Mouse (Mus musculus): ENCODE results near the gene Fndc4.

Fndc4 gene

DNA sequence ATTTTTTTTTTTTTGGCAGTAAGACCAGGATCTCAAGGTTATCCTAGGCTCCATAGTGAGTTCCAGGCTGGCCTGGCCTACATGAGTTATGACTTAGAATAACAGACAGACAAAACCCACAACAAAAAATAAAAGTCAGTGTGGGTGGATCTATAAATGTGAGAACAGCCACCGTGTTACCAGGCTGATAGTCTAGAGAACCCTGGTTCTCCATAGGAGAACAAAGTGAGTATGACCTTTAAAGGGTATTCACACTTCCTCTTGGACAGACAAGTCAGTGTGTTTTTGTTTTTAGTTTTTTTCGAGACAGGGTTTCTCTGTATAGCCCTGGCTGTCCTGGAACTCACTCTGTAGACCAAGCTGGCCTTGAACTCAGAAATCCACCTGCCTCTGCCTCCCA lies 39.9 kb downstream of the Fndc4 start:
- no peak for DNase-seq (ENCODE audit: low spot score)

DNA sequence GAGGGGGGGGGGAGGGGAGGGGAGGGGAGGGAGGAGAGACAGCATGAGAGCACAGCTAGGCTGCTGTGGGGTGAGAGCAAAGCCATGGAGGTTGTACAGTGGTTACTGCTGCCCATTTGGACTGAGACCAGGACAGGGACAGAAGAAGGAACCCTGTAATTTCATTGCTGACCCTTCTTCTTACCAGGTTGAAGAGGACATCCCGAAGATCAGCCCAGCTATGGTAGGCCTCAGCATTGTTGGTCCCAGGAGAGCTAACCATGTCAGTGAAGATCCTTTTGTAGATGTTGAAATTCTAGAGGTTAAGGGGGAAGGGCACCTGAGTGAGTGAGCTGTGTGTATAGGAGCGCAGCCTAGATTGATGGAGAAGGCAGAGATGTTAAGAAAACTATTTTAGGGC lies 40.5 kb downstream of the Fndc4 start:
- DNase-seq (ENCODE audit: low spot score) = no peak

DNA sequence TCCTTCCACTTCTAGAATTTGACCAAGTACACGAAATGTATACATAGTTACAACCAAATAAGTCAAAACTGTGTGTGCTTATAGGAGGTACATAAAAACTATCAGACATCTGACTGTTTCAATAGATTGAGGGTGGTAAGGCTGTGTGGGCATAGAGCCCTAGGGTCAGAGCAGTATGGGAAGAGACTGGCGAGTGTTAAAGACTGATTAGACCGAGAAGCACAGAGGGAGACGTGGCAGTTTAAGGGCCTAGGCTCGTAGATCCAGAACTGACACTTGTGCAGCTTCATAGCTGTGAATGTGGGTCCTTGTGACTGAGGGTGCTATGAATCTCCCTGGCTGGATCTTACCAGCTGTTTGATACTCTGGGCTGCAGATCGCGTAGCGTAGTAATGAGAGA lies 41.0 kb downstream of the Fndc4 start:
- DNase-seq (ENCODE audit: low spot score) = no peak

DNA sequence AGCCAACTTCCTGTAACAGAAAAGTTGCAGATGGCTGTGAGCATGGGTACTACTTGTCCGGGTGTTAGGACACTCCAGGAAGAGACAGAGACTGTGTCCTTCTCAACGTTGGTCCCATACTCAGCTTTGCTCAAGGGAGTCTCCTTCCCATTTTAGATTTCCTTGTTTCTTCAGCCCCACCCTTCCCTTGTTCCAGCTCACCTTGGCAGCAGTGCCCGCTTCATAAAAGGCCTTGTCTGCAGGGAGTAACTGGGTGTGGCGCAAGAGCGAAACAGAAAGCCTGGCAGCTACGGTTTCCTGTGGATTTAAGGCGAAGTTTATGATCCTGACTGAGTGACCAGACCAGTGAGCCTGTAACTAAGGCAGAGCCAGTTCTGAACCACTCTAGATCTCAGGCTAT lies 41.4 kb downstream of the Fndc4 start:
- peak; percentile 23 for DNase-seq (ENCODE audit: low spot score)

DNA sequence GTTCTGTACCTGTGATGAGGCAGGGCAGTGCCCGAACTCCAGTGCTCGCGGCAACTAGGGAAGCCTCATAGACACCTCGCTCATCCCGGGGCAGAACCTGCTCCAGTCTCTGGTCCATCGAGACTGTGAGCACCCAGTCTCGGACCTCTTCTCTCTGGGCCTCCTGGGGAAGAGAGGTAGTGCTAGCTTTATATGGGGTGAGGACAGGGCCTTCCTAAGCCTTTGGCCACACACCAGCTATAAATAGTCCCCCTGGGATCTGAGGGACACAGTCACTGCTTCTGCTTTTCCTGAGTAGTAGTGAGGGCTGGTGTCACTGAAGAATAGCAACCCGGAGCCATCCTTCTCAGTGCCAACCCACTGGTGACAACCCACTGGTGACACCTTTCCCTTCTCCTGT lies 42.1 kb downstream of the Fndc4 start:
- DNase-seq (ENCODE audit: low spot score) = no peak

DNA sequence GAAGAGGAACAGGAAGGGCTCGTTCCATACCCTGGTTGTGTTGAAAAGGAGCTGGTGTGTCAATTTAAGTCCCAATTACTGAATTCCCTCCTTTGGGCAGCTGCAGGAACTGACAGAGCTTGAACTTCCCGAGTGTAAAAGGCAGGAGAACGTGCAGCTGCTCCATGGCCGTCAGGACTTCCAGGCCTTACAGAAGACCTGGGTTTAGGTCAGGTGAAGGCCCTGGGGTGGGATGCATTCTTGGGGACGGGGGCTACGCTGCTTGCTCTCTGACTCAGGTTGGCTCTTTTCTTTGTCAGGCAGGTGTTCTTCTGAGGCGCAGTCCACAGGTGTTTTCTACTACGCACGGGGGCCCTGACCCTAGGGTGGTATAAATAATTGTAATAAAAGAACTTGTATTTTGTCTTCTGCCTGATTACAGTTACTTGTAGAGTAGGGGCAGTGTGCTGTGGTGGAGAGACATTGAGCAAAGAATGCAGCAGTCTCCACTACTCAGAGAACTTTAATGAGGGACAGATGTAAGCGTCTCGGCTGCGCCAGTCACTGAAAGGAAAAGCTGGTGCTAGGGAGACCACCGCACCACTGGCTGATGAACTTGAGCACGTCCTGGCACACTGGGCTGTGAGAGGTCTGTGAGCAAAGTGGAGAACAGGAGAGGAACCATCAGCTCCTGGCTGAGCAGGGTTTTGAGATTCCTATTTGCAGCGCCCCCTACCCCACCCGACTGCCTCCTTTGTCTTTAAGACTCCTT lies 42.9 kb downstream of the Fndc4 start:
- DNase-seq (ENCODE audit: low spot score) = no peak

DNA sequence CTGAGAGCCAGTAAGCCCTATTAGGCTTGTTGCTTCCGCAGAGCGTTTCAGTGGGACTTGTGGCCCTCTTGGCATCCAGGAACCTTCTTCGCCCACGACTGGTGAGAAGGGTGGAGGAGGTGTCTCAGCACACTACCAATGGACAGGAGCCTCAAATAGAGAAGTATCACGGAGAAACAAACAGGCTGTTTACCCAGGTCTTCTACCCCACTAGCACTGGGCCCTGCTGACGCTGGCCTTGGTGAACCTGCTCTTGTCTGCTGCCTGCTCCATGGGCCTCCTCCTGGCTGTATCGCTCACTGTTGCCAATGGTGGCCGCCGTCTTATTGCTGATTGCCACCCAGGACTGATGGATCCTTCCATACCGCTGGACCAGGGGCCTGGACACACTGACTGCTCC lies 43.7 kb downstream of the Fndc4 start:
- DNase-seq (ENCODE audit: low spot score) = no peak

DNA sequence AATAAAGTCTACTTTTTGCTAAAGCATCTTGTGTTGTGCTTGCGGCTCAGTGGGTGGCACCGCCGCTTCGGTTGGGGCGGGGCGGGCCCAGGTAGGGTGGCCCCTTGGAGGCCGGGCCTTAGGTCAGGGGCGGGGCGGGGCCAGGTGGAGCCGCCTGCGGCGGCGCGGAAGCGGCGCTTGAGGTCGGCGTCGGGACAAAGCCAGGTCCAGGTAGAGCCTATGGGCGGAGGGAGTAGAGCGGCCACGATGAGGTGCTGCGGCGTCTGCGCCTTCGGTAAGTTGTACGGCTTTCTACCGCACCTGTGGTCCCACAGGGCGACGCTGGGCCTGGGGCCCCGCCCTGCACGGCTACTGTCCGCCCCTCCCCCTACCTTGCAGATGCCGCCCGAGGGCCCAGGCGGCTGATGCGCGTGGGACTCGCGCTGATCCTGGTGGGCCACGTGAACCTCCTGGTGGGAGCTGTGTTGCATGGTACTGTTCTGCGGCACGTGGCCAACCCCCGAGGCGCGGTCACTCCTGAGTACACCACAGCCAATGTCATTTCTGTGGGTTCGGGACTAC lies 44.3 kb downstream of the Fndc4 start, which contains the start of gene Krtcap3:
Gene Krtcap3 (plus strand): TSS at position 151 of the 561 bp plus-strand sequence.
- no peak for DNase-seq (ENCODE audit: low spot score)

DNA sequence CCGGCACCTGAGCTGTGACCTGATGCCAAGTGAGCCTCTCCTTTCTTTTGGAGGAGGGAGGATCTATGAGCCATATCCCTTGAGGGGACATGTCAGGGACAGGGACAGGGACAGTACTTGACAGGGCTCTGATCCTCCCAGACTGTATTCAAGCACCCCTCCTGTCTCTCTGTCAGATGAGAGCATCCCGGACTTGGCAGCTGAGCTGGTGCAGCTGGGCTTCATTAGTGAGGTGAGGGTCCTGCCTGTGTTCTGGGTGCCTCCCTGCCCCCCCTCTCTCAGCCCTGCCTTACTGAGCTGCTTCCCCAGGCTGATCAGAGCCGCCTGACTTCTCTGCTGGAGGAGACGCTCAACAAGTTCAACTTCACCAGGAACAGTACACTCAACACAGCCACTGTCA lies 45.2 kb downstream of the Fndc4 start:
- no peak for DNase-seq (ENCODE audit: low spot score)

All from MN1 (cell line).